Mouse (Mus musculus): ENCODE results near the gene Krt5. TPM values are rescaled to one million over a fixed set of nuclear protein-coding genes. Genes with fewer than 3 reads are reported as not detected.
"Not testable (repeated sequence)": the region's sequence is repeated elsewhere in the genome, so short reads cannot be mapped to it uniquely, and the experiment has no call there.

The Krt5 gene
- polyA plus RNA-seq, 1 experiment, result not detected

DNA sequence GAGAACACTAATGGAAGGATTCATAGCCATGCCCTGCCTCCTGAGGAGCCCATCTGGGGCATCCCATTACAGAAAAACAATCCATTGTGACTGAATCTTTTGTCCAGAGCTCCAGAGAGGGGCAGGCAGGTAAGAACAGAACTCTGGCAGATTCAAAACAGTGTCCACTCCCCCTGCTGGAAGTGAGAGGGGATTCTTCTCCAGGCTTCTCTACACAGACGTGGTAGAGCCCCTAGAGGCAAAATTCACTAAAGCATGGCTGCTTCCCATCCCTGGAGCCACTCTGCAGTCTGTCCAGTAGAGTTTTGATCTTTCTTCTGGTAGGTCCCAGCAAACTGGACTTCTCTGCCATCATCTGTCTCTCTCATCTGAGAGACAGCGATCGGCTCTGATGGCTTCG lies 8.6 kb downstream of the Krt5 start:
- no peaks in the 10 kb centered on the region for H3K4me1 ChIP-seq (ENCODE audit: control insufficient read depth, insufficient read depth, low read length)
- no peak for TF ChIP-seq CTCF (IDR thresholded peaks at IDR 0.05; ENCODE audit: borderline replicate concordance, insufficient read depth, low read length)
- no peak overlapping the region for H3K4me3 ChIP-seq (ENCODE audit: insufficient read depth, low read length)
- H3K27ac ChIP-seq (ENCODE audit: insufficient read depth, low read length), result no peak overlapping the region

- no peak overlapping the region for H3K4me3 ChIP-seq (ENCODE audit: insufficient read depth, low read length)
- H3K27ac ChIP-seq (ENCODE audit: insufficient read depth, low read length), result no peak overlapping the region
- TF ChIP-seq POLR2A (IDR thresholded peaks at IDR 0.05; ENCODE audit: low read depth, low read length) (no peak), CTCF (IDR thresholded peaks at IDR 0.05; ENCODE audit: borderline replicate concordance, insufficient read depth, low read length) (no peak)
- no peaks in the 10 kb centered on the region for H3K4me1 ChIP-seq (ENCODE audit: control insufficient read depth, insufficient read depth, low read length)
Observed at GRCm38 (mm10) chr15:101702380-101702779, 10.3 kb downstream of the Krt5 start.

DNA sequence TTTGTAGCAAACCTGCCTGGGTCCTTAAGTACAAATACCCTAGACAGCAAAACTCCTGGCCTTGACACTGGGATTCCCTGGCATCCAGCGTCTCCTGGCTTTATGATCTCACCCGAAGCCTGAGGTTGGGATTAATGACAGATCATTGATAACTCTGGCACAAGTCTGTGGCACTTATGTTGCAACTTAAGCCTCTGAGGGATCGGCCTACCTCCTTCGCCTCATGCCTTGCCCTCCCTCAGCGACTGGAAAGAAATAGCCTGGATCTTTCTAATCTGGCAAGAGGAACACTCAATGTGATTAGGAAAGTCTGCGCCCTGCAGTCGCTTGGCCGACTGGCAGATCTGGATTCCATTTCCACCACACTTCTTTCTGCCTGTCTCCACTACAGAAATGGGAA lies 12.8 kb downstream of the Krt5 start:
- Histone ChIP-seq H3K4me3 (ENCODE audit: insufficient read depth, low read length) (no peak overlapping the region), H3K27ac (ENCODE audit: insufficient read depth, low read length) (no peak overlapping the region), H3K4me1 (ENCODE audit: control insufficient read depth, insufficient read depth, low read length) (no peaks in the 10 kb centered on the region)
- TF ChIP-seq POLR2A (IDR thresholded peaks at IDR 0.05; ENCODE audit: low read depth, low read length) (no peak), CTCF (IDR thresholded peaks at IDR 0.05; ENCODE audit: borderline replicate concordance, insufficient read depth, low read length) (no peak)

- Histone ChIP-seq H3K4me3 (ENCODE audit: insufficient read depth, low read length) (no peak overlapping the region), H3K4me1 (ENCODE audit: control insufficient read depth, insufficient read depth, low read length) (no peaks in the 10 kb centered on the region), H3K27ac (ENCODE audit: insufficient read depth, low read length) (no peak overlapping the region)
- no peak for TF ChIP-seq POLR2A (IDR thresholded peaks at IDR 0.05; ENCODE audit: low read depth, low read length)
- no peak for TF ChIP-seq CTCF (IDR thresholded peaks at IDR 0.05; ENCODE audit: borderline replicate concordance, insufficient read depth, low read length)
Observed at GRCm38 (mm10) chr15:101699192-101699591, 13.5 kb downstream of the Krt5 start.

- Histone ChIP-seq H3K4me3 (ENCODE audit: insufficient read depth, low read length) (no peak overlapping the region), H3K4me1 (ENCODE audit: control insufficient read depth, insufficient read depth, low read length) (no peaks in the 10 kb centered on the region), H3K27ac (ENCODE audit: insufficient read depth, low read length) (no peak overlapping the region)
- TF ChIP-seq CTCF (IDR thresholded peaks at IDR 0.05; ENCODE audit: borderline replicate concordance, insufficient read depth, low read length) (no peak), POLR2A (IDR thresholded peaks at IDR 0.05; ENCODE audit: low read depth, low read length) (no peak)
Observed at GRCm38 (mm10) chr15:101697326-101698188, 15.1 kb downstream of the Krt5 start.

GRCm38 (mm10) chr15:101694207-101694606 lies 18.5 kb downstream of the Krt5 start, which contains the start of gene Krt6a:
Gene Krt6a (minus strand): TSS chr15:101694307.
- Histone ChIP-seq H3K4me1 (ENCODE audit: control insufficient read depth, insufficient read depth, low read length) (no peaks in the 10 kb centered on the region), H3K4me3 (ENCODE audit: insufficient read depth, low read length) (no peak within 1 kb of the TSS), H3K27ac (ENCODE audit: insufficient read depth, low read length) (no peak within 1 kb of the TSS)
- TF ChIP-seq CTCF (IDR thresholded peaks at IDR 0.05; ENCODE audit: borderline replicate concordance, insufficient read depth, low read length) (no peak), POLR2A (IDR thresholded peaks at IDR 0.05; ENCODE audit: low read depth, low read length) (no peak)

GRCm38 (mm10) chr15:101690460-101690859 lies 22.2 kb downstream of the Krt5 start:
- H3K4me3 ChIP-seq (ENCODE audit: insufficient read depth, low read length); H3K4me1 ChIP-seq (ENCODE audit: control insufficient read depth, insufficient read depth, low read length); H3K27ac ChIP-seq (ENCODE audit: insufficient read depth, low read length): not testable (repeated sequence)

- Histone ChIP-seq H3K4me1 (ENCODE audit: control insufficient read depth, insufficient read depth, low read length) (no peaks in the 10 kb centered on the region), H3K4me3 (ENCODE audit: insufficient read depth, low read length) (no peak overlapping the region), H3K27ac (ENCODE audit: insufficient read depth, low read length) (no peak overlapping the region)
- no peak for TF ChIP-seq POLR2A (IDR thresholded peaks at IDR 0.05; ENCODE audit: low read depth, low read length)
- TF ChIP-seq CTCF (IDR thresholded peaks at IDR 0.05; ENCODE audit: borderline replicate concordance, insufficient read depth, low read length), result no peak
Observed at GRCm38 (mm10) chr15:101688161-101688560, 24.5 kb downstream of the Krt5 start.

- TF ChIP-seq POLR2A (IDR thresholded peaks at IDR 0.05; ENCODE audit: low read depth, low read length), result no peak
- TF ChIP-seq CTCF (IDR thresholded peaks at IDR 0.05; ENCODE audit: borderline replicate concordance, insufficient read depth, low read length), result no peak
- Histone ChIP-seq H3K4me3 (ENCODE audit: insufficient read depth, low read length) (no peak within 1 kb of the TSS), H3K27ac (ENCODE audit: insufficient read depth, low read length) (no peak within 1 kb of the TSS), H3K4me1 (ENCODE audit: control insufficient read depth, insufficient read depth, low read length) (no peaks in the 10 kb centered on the region)
Observed at GRCm38 (mm10) chr15:101680187-101680586, 32.5 kb downstream of the Krt5 start, which contains the start of gene Krt6b. Gene Krt6b (minus strand): TSS chr15:101680287.

- Histone ChIP-seq H3K4me1 (ENCODE audit: control insufficient read depth, insufficient read depth, low read length) (no peaks in the 10 kb centered on the region), H3K4me3 (ENCODE audit: insufficient read depth, low read length) (no peak overlapping the region), H3K27ac (ENCODE audit: insufficient read depth, low read length) (no peak overlapping the region)
- no peak for TF ChIP-seq CTCF (IDR thresholded peaks at IDR 0.05; ENCODE audit: borderline replicate concordance, insufficient read depth, low read length)
- no peak for TF ChIP-seq POLR2A (IDR thresholded peaks at IDR 0.05; ENCODE audit: low read depth, low read length)
Observed at GRCm38 (mm10) chr15:101675978-101676377, 36.7 kb downstream of the Krt5 start.

Other genes starting within 250 kb of the Krt5 start
- not detected in 2 replicates for gene Krt81, start 249.1 kb downstream of the Krt5 start, polyA plus RNA-seq (2011; ENCODE audit: insufficient read length, low read depth, missing spikeins)
- gene Krt86, start 239.4 kb downstream of the Krt5 start, polyA plus RNA-seq (2011; ENCODE audit: insufficient read length, low read depth, missing spikeins), result not detected in 2 replicates
- gene Krt83, start 221.4 kb downstream of the Krt5 start, polyA plus RNA-seq (2011; ENCODE audit: insufficient read length, low read depth, missing spikeins), result not detected in 2 replicates
- gene Gm49425, start 195.6 kb downstream of the Krt5 start, polyA plus RNA-seq (2011; ENCODE audit: insufficient read length, low read depth, missing spikeins), result not detected in 2 replicates
- gene Krt84, start 180.1 kb downstream of the Krt5 start, polyA plus RNA-seq (2011; ENCODE audit: insufficient read length, low read depth, missing spikeins), result not detected in 2 replicates
- gene Krt82, start 162.2 kb downstream of the Krt5 start, polyA plus RNA-seq (2011; ENCODE audit: insufficient read length, low read depth, missing spikeins), result not detected in 2 replicates
- not detected in 2 replicates for gene Krt90, start 149.9 kb downstream of the Krt5 start, polyA plus RNA-seq (2011; ENCODE audit: insufficient read length, low read depth, missing spikeins)
- not detected in 2 replicates for gene Krt75, start 139.0 kb downstream of the Krt5 start, polyA plus RNA-seq (2011; ENCODE audit: insufficient read length, low read depth, missing spikeins)
- gene Gm5414, start 84.7 kb downstream of the Krt5 start, polyA plus RNA-seq (2011; ENCODE audit: insufficient read length, low read depth, missing spikeins), result not detected in 2 replicates
- gene Gm5478, start 65.5 kb downstream of the Krt5 start, polyA plus RNA-seq (2011; ENCODE audit: insufficient read length, low read depth, missing spikeins), result not detected in 2 replicates
- not detected in 2 replicates for gene Krt6b, start 32.6 kb downstream of the Krt5 start, polyA plus RNA-seq (2011; ENCODE audit: insufficient read length, low read depth, missing spikeins)
- gene Krt6a, start 18.6 kb downstream of the Krt5 start, polyA plus RNA-seq (2011; ENCODE audit: insufficient read length, low read depth, missing spikeins), result not detected in 2 replicates
- not detected in 2 replicates for gene Krt71, start 30.2 kb upstream of the Krt5 start, polyA plus RNA-seq (2011; ENCODE audit: insufficient read length, low read depth, missing spikeins)
- not detected in 2 replicates for gene Krt72, start 73.6 kb upstream of the Krt5 start, polyA plus RNA-seq (2011; ENCODE audit: insufficient read length, low read depth, missing spikeins)
- gene Krt73, start 89.4 kb upstream of the Krt5 start, polyA plus RNA-seq (2011; ENCODE audit: insufficient read length, low read depth, missing spikeins), result not detected in 2 replicates
- not detected in 2 replicates for gene Krt2, start 105.3 kb upstream of the Krt5 start, polyA plus RNA-seq (2011; ENCODE audit: insufficient read length, low read depth, missing spikeins)
- gene Krt1, start 137.9 kb upstream of the Krt5 start, polyA plus RNA-seq (2011; ENCODE audit: insufficient read length, low read depth, missing spikeins), result not detected in 2 replicates
- gene Krt77, start 156.8 kb upstream of the Krt5 start, polyA plus RNA-seq (2011; ENCODE audit: insufficient read length, low read depth, missing spikeins), result not detected in 2 replicates
- not detected in 2 replicates for gene Krt76, start 180.0 kb upstream of the Krt5 start, polyA plus RNA-seq (2011; ENCODE audit: insufficient read length, low read depth, missing spikeins)
- gene Krt4, start 211.8 kb upstream of the Krt5 start, polyA plus RNA-seq (2011; ENCODE audit: insufficient read length, low read depth, missing spikeins), result not detected in 2 replicates
- gene Krt79, start 227.4 kb upstream of the Krt5 start, polyA plus RNA-seq (2011; ENCODE audit: insufficient read length, low read depth, missing spikeins), result not detected in 2 replicates
- not detected in 2 replicates for gene Krt78, start 241.4 kb upstream of the Krt5 start, polyA plus RNA-seq (2011; ENCODE audit: insufficient read length, low read depth, missing spikeins)